Mouse (Mus musculus): ENCODE measurements around the gene Cd200r3. TPM values are rescaled to one million over a fixed set of nuclear protein-coding genes. Genes with fewer than 3 reads are reported as not detected.

Gene Cd200r3
- 0.34 and 0.44 TPM in 2 replicates for polyA plus RNA-seq (2015; fragmentation: Nextera tagmentation; extraction: Ambion mirVana)

DNA sequence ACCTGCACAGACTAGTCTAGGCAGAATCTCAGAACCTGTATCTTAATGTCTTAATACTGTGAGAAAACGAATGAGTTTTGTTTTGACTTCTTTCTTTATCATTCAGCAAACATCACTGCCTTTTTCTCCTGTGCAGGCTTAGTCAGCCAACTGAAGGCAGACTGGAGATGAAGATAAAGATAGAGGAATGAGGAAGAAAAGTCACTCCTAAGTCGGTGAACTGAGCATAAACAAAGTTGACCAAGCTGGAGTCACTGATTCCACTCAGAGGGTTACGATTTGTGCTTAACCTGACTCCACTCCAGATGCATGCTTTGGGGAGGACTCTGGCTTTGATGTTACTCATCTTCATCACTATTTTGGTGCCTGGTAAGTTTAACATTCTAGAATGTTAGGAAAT, at the start of gene Cd200r3:
Gene Cd200r3 (plus strand): TSS at position 211 of the 400 bp plus-strand sequence.
- H3K4me1 ChIP-seq (replicated peaks): no peaks in the 10 kb centered on the region
- H3K9me3 ChIP-seq (replicated peaks): no peaks in the 10 kb centered on the region
- H3K9ac ChIP-seq: no peak within 1 kb of the TSS
- H3K27ac ChIP-seq: no peak within 1 kb of the TSS
- no peak within 1 kb of the TSS for H3K4me2 ChIP-seq
- ATAC-seq (replicated peaks; ENCODE audit: insufficient number of reproducible peaks, insufficient read depth, low FRiP score, low read depth): no peak
- no peak within 1 kb of the TSS for H3K4me3 ChIP-seq
- H3K27me3 ChIP-seq: no peaks in the 10 kb centered on the region
- 62% methylated on average over 3 of the region's 3 CpGs for WGBS
- H3K36me3 ChIP-seq: no peaks in the 10 kb centered on the region

DNA sequence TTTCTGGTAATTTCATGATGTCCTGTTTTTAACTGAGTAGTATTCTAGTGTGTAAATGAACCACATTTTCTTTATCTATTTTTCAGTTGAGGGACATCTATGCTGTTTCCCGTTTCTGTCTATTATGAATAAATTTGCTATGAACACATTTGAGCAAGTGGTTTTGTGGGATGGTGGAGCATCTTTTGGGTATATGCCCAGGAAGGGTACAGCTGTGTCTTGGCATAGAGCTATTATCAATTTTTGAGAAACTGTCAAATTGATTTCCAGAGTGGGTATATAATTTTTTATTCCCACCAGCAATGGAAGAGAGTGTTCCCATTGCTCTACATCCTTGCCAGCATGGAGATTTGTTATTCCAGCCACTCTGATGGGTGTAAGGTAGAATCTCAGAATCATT, 11.5 kb upstream of the Cd200r3 start:
- 76% methylated on average over 1 of the region's 1 CpGs for WGBS
- Histone ChIP-seq H3K27ac (no peak overlapping the region), H3K27me3 (no peaks in the 10 kb centered on the region), H3K36me3 (no peaks in the 10 kb centered on the region), H3K9ac (no peak overlapping the region), H3K9me3 (replicated peaks) (no peaks in the 10 kb centered on the region), H3K4me2 (no peak overlapping the region), H3K4me1 (replicated peaks) (no peaks in the 10 kb centered on the region), H3K4me3 (no peak overlapping the region)
- no peak for ATAC-seq (replicated peaks; ENCODE audit: insufficient number of reproducible peaks, insufficient read depth, low FRiP score, low read depth)

DNA sequence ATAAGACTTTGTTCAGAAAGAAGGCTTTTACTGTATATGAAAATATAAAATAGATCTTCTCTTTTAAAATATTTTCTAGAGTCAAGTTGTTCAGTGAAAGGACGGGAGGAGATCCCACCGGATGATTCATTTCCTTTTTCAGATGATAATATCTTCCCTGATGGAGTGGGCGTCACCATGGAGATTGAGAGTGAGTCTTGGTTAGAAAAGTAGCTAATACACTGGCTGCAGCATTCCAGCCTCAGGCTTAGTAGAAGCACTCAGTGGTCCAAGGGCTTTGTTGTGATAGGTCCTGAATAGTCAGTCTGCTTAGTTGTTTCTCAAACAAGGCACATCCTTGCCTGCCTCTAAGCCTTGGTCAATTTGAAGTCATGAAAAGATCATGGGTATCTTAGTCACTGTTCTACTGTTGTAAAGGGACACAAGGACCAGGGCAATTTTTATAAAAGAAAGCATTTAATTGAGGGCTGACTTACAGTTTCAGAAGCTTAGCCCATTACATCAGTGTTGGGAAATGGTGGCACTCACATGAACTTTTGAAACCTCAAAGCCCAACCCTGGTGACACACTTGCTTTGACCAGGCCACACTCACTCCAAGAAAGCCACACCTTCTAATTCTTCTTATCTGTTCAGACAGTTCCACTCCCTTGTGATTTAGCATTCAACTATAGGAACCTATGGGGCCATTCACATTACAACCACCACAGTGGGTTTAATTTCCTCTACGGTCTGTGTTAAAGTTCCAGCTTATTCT, 8.1 kb downstream of the Cd200r3 start:
- no peak overlapping the region for H3K27ac ChIP-seq
- no peaks in the 10 kb centered on the region for H3K4me1 ChIP-seq (replicated peaks)
- no peak overlapping the region for H3K9ac ChIP-seq
- no peak overlapping the region for H3K4me3 ChIP-seq
- H3K27me3 ChIP-seq: no peaks in the 10 kb centered on the region
- 66% methylated on average over 4 of the region's 4 CpGs for WGBS
- no peak for ATAC-seq (replicated peaks; ENCODE audit: insufficient number of reproducible peaks, insufficient read depth, low FRiP score, low read depth)
- no peaks in the 10 kb centered on the region for H3K36me3 ChIP-seq
- no peak overlapping the region for H3K4me2 ChIP-seq
- H3K9me3 ChIP-seq (replicated peaks): no peaks in the 10 kb centered on the region

DNA sequence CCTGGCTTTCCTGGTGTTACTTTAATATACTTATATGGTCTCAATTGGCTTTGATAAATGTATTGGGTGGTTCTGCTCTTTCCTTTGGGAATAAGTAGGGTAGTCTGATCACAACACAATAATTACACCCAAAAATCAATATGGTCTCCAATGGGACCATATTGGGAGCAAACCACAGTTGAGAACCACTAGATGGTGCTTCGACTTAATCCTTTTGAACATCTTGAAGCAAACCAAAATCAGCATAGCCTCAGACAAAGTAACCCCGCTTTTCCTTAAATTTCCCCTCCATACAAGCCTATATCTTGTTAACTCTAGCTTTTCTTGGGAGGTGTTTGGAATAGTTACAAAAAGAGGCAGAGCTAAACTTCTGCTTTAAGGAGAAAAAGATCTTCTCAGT, 18.8 kb downstream of the Cd200r3 start:
- ATAC-seq (replicated peaks; ENCODE audit: insufficient number of reproducible peaks, insufficient read depth, low FRiP score, low read depth): no peak

DNA sequence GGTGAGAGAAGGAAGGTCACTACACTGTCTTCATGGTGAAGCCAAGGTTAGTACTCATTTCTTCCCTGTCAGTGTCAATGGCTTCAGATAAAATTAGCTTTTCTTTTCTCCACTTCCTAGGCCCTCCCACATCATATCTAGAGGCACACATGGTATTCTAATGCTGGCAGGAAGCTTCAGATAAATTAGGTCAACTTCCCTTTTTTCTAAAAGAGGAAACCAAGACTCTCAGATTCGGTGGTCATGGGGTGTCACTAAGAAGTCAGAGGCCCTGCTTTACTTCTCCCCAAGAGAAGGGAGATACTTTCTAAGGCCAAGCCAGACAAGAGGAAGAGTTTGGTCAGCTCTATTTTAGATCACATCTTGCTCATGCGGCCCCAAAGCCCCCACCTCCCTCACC, 19.3 kb downstream of the Cd200r3 start:
- Histone ChIP-seq H3K4me3 (no peak overlapping the region), H3K4me2 (no peak overlapping the region), H3K4me1 (replicated peaks) (no peaks in the 10 kb centered on the region), H3K36me3 (no peaks in the 10 kb centered on the region), H3K27ac (peak overlapping the region; percentile 26), H3K9me3 (replicated peaks) (no peaks in the 10 kb centered on the region), H3K9ac (no peak overlapping the region), H3K27me3 (no peaks in the 10 kb centered on the region)
- ATAC-seq (replicated peaks; ENCODE audit: insufficient number of reproducible peaks, insufficient read depth, low FRiP score, low read depth): no peak
- 47% methylated on average over 2 of the region's 2 CpGs for WGBS

More for the DNA sequence above, 18.8 kb downstream of the Cd200r3 start:
- H3K4me3 ChIP-seq: no peak overlapping the region
- no peaks in the 10 kb centered on the region for H3K9me3 ChIP-seq (replicated peaks)
- no peaks in the 10 kb centered on the region for H3K36me3 ChIP-seq
- H3K27me3 ChIP-seq: no peaks in the 10 kb centered on the region
- H3K27ac ChIP-seq: no peak overlapping the region
- H3K4me2 ChIP-seq: no peak overlapping the region
- 82% methylated on average over 2 of the region's 2 CpGs for WGBS
- H3K4me1 ChIP-seq (replicated peaks): no peaks in the 10 kb centered on the region
- H3K9ac ChIP-seq: no peak overlapping the region

DNA sequence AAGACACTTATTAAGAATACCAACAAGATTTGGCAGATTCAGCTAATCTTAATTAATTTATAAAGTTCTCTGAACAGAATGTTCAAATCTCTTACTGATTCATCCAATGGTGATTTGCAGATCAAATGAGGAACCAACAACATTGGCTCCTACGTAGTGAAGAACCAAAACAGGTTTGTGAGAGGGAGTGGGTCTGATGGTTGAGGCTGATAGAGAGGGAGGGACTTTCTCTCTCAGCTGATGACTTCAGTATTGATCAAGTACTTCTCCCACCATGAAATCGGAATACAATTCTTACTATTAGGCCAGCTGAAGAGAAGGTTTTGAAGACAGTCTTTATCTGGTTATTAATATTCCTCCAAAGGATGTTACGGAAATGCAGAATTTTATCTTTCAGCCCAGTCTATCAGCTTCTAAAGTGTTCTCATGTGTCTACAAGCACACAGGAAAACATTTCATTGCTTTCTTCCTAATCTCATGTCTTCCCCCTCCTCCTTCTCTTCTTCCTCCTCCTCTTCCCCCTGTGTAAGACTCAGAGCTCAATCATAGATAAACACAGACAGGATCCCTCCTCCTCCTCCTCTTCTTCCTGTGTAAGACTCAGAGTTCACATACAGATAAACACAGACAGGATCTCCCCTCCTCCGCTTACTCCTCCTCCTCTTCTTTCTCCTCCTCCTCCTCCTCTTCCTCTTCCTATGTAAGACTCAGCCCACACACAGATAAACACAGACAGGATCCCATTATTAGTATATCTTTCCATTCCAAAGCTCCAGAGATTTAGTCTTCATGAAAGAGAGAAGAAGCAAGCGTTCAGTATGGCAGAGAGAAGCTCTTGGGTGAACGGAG, 21.3 kb downstream of the Cd200r3 start:
- Histone ChIP-seq H3K36me3 (no peaks in the 10 kb centered on the region), H3K9ac (no peak overlapping the region), H3K4me3 (no peak overlapping the region), H3K9me3 (replicated peaks) (no peaks in the 10 kb centered on the region), H3K27ac (peak overlapping the region; percentile 48), H3K4me1 (replicated peaks) (no peaks in the 10 kb centered on the region), H3K27me3 (no peaks in the 10 kb centered on the region), H3K4me2 (no peak overlapping the region)
- 66% methylated on average over 6 of the region's 6 CpGs for WGBS
- no peak; the same call in 1 of the 2 replicates for ATAC-seq (replicated peaks; ENCODE audit: insufficient number of reproducible peaks, insufficient read depth, low FRiP score, low read depth)

DNA sequence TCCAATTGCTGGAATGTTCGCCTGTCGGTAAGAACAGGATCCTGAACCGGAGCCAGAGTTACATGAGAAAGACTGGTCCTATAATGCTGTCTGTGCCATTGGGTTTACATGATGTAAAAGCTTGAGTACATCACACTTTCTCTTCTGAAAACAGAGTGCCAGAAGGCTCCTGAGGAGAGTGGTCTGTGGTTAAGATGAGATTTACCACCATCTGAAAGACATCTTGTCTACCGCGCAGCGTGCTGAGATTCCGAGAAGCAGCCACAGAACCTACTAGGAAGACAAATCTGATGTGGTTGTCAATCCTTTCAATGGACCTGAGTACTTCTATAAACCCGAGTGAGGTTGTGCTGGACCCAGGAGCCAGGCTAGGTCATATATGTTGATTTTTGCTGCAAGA, 21.9 kb downstream of the Cd200r3 start:
- Histone ChIP-seq H3K27ac (peak overlapping the region; percentile 48), H3K4me1 (replicated peaks) (no peaks in the 10 kb centered on the region), H3K4me2 (no peak overlapping the region), H3K27me3 (no peaks in the 10 kb centered on the region), H3K36me3 (no peaks in the 10 kb centered on the region), H3K9ac (no peak overlapping the region), H3K9me3 (replicated peaks) (no peaks in the 10 kb centered on the region), H3K4me3 (no peak overlapping the region)
- 77% methylated on average over 8 of the region's 8 CpGs for whole genome bisulfite sequencing
- no peak for ATAC-seq (replicated peaks; ENCODE audit: insufficient number of reproducible peaks, insufficient read depth, low FRiP score, low read depth)

DNA sequence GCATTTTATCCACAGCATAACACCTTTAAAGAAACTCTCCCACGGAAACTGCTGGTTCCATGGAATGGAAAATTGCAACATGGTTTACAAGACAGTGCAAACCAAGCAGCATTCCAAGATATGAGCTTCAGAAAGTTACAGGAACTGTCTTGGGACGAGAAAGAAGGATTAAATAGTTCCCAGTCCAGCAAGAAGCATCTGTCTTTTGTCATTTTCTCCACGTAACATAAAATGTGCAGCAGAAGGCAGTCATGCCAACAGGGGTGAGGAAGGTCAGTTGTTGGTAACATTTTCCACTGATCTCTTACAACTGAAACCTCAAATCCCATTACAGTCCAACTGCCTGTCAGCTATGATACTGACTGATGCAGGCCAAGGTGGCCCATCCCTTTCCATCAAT, 22.4 kb downstream of the Cd200r3 start:
- no peak overlapping the region for H3K9ac ChIP-seq
- no peak overlapping the region for H3K4me3 ChIP-seq
- no peak for ATAC-seq (replicated peaks; ENCODE audit: insufficient number of reproducible peaks, insufficient read depth, low FRiP score, low read depth)
- 49% methylated on average over 3 of the region's 3 CpGs for whole genome bisulfite sequencing
- no peaks in the 10 kb centered on the region for H3K36me3 ChIP-seq
- no peaks in the 10 kb centered on the region for H3K27me3 ChIP-seq
- no peaks in the 10 kb centered on the region for H3K9me3 ChIP-seq (replicated peaks)
- H3K27ac ChIP-seq: peak overlapping the region; percentile 48; the same call in 1 of the 2 replicates
- no peaks in the 10 kb centered on the region for H3K4me1 ChIP-seq (replicated peaks)
- H3K4me2 ChIP-seq: no peak overlapping the region

DNA sequence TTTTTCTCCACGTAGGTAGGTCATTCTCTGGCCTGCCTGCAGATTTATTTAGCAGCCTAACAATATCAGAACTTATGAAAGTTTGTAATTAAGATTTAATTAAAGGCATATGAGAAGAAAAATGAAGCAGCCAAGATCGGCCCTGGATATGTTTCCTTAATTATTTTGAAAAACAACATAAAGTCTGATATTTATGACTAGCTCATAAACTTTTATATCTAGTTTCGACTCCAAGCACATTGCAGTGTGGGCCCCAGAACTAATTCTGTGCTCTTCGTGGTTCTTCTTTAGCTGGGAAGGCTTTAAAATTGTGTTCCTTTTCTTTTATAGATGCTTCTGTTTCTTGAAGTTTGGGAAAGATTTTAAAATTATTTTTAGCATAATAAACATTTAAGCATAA, 23.4 kb downstream of the Cd200r3 start:
- 81% methylated on average over 4 of the region's 4 CpGs for WGBS
- Histone ChIP-seq H3K4me3 (no peak overlapping the region), H3K4me1 (replicated peaks) (no peaks in the 10 kb centered on the region), H3K27ac (no peak overlapping the region), H3K9me3 (replicated peaks) (no peaks in the 10 kb centered on the region), H3K36me3 (no peaks in the 10 kb centered on the region), H3K9ac (no peak overlapping the region), H3K27me3 (no peaks in the 10 kb centered on the region), H3K4me2 (no peak overlapping the region)
- no peak for ATAC-seq (replicated peaks; ENCODE audit: insufficient number of reproducible peaks, insufficient read depth, low FRiP score, low read depth)

DNA sequence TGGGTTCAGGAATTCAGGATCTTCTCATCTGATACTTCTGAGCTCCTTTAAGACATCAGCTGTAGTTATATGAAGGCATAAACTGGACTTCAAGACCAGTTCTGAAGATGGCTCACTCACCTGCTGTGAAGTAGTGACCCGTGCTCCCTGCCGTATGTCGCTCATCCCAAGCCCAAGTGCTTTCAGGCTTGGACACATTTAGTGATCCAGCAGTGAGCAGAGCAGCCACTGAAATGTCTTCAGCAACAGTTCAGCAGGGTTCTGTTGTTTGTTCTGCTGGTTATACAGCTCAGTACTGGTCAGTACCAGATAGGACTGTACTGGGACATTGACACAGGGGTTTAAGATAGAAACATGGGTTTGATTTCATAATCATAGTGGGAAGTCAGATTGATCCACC, 24.6 kb downstream of the Cd200r3 start:
- H3K27me3 ChIP-seq: no peaks in the 10 kb centered on the region
- no peak overlapping the region for H3K9ac ChIP-seq
- no peak overlapping the region for H3K4me2 ChIP-seq
- WGBS: 91% methylated on average over 3 of the region's 3 CpGs
- no peaks in the 10 kb centered on the region for H3K4me1 ChIP-seq (replicated peaks)
- no peaks in the 10 kb centered on the region for H3K9me3 ChIP-seq (replicated peaks)
- no peaks in the 10 kb centered on the region for H3K36me3 ChIP-seq
- ATAC-seq (replicated peaks; ENCODE audit: insufficient number of reproducible peaks, insufficient read depth, low FRiP score, low read depth): no peak
- no peak overlapping the region for H3K27ac ChIP-seq
- no peak overlapping the region for H3K4me3 ChIP-seq

DNA sequence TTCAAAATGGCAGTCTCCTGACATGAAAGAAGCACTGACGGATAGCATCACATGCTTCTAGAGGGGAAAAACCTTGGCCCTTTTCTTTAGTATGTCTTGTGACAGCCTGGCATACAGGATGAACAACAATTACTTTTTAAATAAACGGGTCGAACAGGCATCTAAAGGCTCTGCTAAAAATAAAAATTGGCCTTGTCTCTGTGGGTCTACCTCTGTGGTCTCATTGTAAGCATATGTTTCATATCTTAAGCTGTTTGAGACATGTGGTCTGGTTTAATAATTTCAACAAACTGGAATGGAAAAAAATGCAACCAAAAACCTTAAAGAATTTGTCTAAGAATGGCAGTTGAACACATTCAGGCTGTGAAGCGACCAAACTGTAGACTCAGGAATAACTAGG, 27.4 kb downstream of the Cd200r3 start:
- no peak overlapping the region for H3K9ac ChIP-seq
- H3K9me3 ChIP-seq (replicated peaks): no peaks in the 10 kb centered on the region
- 56% methylated on average over 4 of the region's 4 CpGs for WGBS
- ATAC-seq (replicated peaks; ENCODE audit: insufficient number of reproducible peaks, insufficient read depth, low FRiP score, low read depth): no peak
- H3K36me3 ChIP-seq: no peaks in the 10 kb centered on the region
- no peak overlapping the region for H3K4me2 ChIP-seq
- H3K27me3 ChIP-seq: no peaks in the 10 kb centered on the region
- no peaks in the 10 kb centered on the region for H3K4me1 ChIP-seq (replicated peaks)
- H3K27ac ChIP-seq: no peak overlapping the region
- H3K4me3 ChIP-seq: no peak overlapping the region

Measured in heart, embryonic 15.5 days (tissue).